Mouse (Mus musculus) small intestine, adult 2 months (tissue): Measurements from ENCODE around the gene Fkbp11. TPM values are rescaled to one million over a fixed set of nuclear protein-coding genes. Genes with fewer than 3 reads are reported as not detected.

Experiments used
- H3K27ac ChIP-seq: fragments of 200-500 bp; 2 replicates; pipeline ENCODE4 v1.5.1; 2012; ENCODE audit warnings: low read depth, low read length, control low read depth, inconsistent platforms; ENCODE audit not compliant: insufficient read depth
- H3K27me3 ChIP-seq: fragments of 200-500 bp; 2 replicates; pipeline ENCODE4 v1.6.1; 2012; ENCODE audit warnings: mild to moderate bottlenecking, moderate library complexity, low read length, inconsistent platforms; ENCODE audit not compliant: control insufficient read depth, insufficient read depth
- H3K36me3 ChIP-seq: fragments of 200-500 bp; 2 replicates; pipeline ENCODE4 v1.6.1; 2012; ENCODE audit warnings: mild to moderate bottlenecking, low read length, control low read depth, inconsistent platforms; ENCODE audit not compliant: control insufficient read depth, insufficient read depth
- H3K4me1 ChIP-seq: fragments of 200-500 bp; 2 replicates; pipeline ENCODE4 v1.6.1; 2012; ENCODE audit warnings: low read length, inconsistent platforms, mixed read lengths; ENCODE audit not compliant: control insufficient read depth, insufficient read depth, insufficient read length
- H3K4me3 ChIP-seq: fragments of 200-500 bp; 2 replicates; pipeline ENCODE4 v1.5.1; 2012; ENCODE audit warnings: low read depth, mild to moderate bottlenecking, control low read depth, inconsistent platforms, low read length, moderate library complexity
- CTCF ChIP-seq: fragments of 200-500 bp; IDR thresholded peaks from 2 replicates; pipeline ENCODE4 v1.5.1; 2012; ENCODE audit warnings: low read depth, mild to moderate bottlenecking, control low read depth, inconsistent platforms, low read length, moderate library complexity, mixed read lengths; ENCODE audit not compliant: insufficient replicate concordance, insufficient read length; ENCODE audit errors: extremely low read depth
- POLR2A ChIP-seq: fragments of 200-500 bp; IDR thresholded peaks from 2 replicates; pipeline ENCODE4 v1.6.1; 2012; ENCODE audit warnings: low read depth, mild to moderate bottlenecking, control low read depth, inconsistent platforms, low read length, moderate library complexity
- WGBS: fragments of 180-500 bp; shearing (Covaris S2); methylation state at CpG from one replicate; pipeline ENCODE4 v1.1.7; 2018; 5-methylcytosine and 5-hydroxymethylcytosine counted together
- polyA plus RNA-seq: library from polyadenylated mRNA; depleted of rRNA; stranded (reverse); fragments of >200 nt; gene quantifications from 2 replicates; pipeline ENCODE4 v1.2.3, GENCODE M21; 2012

Gene Fkbp11
- polyA plus RNA-seq, 1 experiment: 14.7 TPM

DNA sequence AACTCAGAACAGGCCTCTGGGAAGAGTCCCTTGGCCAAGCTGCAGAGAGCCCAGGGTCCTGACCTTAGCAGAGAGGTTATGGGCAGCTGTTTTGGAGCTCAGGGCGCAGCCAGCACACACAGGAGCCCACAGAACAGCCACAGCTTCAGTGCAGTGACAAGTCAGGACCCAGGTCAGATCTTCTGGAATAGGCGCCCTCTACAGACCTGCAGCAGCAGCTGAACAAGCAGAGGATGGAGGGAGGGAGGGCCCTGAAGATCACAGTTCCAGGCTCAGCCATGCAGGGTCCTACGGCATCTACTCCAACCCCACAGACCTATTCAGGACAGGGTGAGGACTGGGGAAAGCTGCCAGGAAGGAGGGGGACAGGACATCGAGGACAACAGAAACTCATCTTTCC is 10.8 kb upstream of the Fkbp11 start:
- no peaks in the 10 kb centered on the region for H3K4me1 ChIP-seq
- H3K27ac ChIP-seq: no peak overlapping the region
- TF ChIP-seq POLR2A (no peak), CTCF (no peak)
- no peaks in the 10 kb centered on the region for H3K27me3 ChIP-seq
- no peak overlapping the region for H3K4me3 ChIP-seq
- peaks cover 36% of the 10 kb centered on the region for H3K36me3 ChIP-seq
- 75% methylated on average over 4 of the region's 4 CpGs for WGBS

DNA sequence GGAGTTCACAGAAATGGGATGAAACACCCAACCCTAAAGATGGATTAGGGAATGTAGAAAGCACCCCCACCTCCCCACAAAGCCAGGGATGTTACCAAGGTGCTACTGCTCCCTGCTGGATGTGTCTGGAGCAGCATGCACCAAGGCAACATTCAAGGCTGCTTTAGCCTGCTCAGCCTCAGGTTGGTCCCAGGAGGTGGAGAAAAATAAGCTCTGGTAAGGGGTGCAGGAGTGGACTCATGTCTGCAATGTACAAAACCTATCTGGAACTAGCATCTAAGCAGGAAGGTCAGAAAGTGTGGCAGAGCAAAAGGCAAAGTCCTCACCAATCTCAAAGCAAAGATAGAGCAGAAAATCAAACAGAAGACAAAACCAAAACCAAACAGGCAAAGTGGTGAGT is 9.9 kb upstream of the Fkbp11 start:
- no peaks in the 10 kb centered on the region for H3K27me3 ChIP-seq
- no peaks in the 10 kb centered on the region for H3K4me1 ChIP-seq
- no peak overlapping the region for H3K4me3 ChIP-seq
- H3K27ac ChIP-seq: no peak overlapping the region
- TF ChIP-seq CTCF (peak; percentile 31; the same call in 1 of the 2 replicates), POLR2A (no peak)
- H3K36me3 ChIP-seq: peaks cover 36% of the 10 kb centered on the region

DNA sequence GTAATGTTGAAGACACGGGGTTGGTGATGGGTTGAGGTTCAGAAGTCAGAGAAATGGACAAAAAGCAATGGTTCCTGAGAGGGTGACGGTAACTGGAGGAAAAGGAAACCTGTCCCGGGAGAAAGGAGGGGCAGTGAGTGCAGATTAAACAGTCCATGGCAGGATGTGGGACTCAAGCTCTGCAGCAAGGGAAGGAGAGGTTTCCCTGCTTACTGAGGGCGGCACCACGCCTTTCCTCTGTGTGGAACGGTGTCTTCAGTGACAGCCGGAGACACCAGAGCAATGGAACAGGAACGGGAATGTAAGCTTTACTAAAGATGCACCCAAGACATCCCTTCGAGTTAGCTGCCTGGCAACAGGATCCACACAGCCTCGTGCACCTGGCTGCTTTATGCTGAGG is 8.5 kb upstream of the Fkbp11 start:
- 90% methylated on average over 10 of the region's 10 CpGs for WGBS
- Histone ChIP-seq H3K36me3 (peaks cover 33% of the 10 kb centered on the region), H3K27me3 (no peaks in the 10 kb centered on the region), H3K4me1 (no peaks in the 10 kb centered on the region), H3K27ac (no peak overlapping the region), H3K4me3 (no peak overlapping the region)
- TF ChIP-seq POLR2A (no peak), CTCF (no peak)

DNA sequence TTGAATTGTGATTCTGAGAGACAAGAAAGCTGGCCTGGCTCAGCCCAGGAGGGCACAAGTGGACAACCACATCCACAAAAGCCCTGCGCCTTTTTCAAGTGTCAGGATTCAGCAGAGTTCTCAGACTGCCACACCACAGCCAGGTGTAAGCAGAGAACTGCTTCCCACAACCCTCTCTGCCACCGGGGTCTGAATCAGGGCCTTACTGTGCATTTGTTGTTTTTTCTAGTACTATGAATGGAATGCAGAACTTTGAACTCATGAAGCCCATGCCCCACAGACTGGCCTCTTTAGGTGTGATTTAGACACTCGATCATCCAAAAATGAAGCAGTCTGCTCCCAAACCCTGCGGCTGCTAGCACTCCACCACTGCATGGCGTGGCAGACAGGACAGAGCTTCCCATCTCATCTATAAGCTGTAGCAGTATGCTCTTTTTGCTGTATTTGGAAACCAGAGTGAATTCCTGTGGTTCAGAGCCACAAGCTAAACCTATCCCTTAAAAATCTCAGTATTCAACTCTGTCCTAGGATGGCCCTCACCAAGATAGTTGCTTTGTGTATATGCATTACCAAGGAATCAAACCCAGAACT is 6.1 kb upstream of the Fkbp11 start:
- TF ChIP-seq POLR2A (no peak), CTCF (no peak)
- no peaks in the 10 kb centered on the region for H3K27me3 ChIP-seq
- H3K36me3 ChIP-seq: peaks cover 12% of the 10 kb centered on the region
- no peaks in the 10 kb centered on the region for H3K4me1 ChIP-seq
- H3K27ac ChIP-seq: no peak overlapping the region
- WGBS: 61% methylated on average over 5 of the region's 5 CpGs
- no peak overlapping the region for H3K4me3 ChIP-seq

DNA sequence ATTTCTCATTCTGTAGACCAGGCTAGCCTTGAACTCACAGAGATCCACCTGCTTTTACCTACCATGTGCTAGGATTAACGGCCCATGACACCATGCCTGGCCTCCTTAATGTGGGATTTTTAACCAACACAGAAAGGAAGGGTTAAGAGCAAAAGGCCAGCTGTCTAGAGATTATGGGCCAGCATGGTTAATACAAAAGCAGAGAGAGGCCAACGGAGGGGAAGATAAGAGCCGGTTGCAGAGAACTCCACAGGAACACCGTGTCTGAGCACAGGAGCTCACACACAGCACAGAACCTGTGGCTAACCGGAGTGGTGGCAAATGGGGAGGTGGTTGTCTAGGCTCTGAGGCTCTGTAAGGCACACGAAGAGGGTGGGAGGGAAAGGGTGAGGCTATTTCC is 5.4 kb upstream of the Fkbp11 start:
- WGBS: 28% methylated on average over 6 of the region's 6 CpGs
- Histone ChIP-seq H3K27ac (no peak overlapping the region), H3K36me3 (peaks cover 7% of the 10 kb centered on the region), H3K4me1 (0 out of 2 replicates have a peak, but pooled peaks cover under 1% of the 10 kb centered on the region), H3K4me3 (no peak overlapping the region), H3K27me3 (no peaks in the 10 kb centered on the region)
- TF ChIP-seq CTCF (no peak), POLR2A (no peak)

DNA sequence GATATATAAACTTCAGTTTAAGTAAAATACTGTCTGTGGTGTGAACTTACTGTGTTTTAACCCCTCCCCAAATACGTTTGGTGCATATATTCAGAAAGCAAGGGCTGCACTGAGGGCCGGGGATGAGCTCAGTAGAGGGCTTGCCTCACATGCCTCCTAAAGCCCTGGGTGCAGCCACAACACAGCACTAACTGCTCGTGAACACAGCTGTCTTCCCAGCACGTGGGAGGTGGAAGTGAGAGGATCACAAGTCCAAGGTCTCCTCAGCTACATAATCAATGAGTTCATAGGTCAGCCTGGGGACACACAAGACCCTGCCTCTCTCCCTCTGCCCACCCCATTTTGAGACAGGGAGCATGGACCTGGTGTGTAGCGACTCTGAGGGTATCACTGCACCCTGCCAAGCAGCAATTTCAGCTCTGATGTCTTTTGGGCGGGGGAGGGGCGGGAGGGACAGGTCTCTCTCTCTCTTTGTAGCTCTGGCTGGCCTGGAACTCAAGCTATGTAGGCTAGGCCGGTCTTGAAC is 4.1 kb upstream of the Fkbp11 start:
- Histone ChIP-seq H3K27me3 (no peaks in the 10 kb centered on the region), H3K4me3 (no peak overlapping the region), H3K36me3 (peaks cover 7% of the 10 kb centered on the region), H3K4me1 (peaks cover 12% of the 10 kb centered on the region), H3K27ac (no peak overlapping the region)
- WGBS: 50% methylated on average over 8 of the region's 8 CpGs
- no peak for TF ChIP-seq POLR2A
- TF ChIP-seq CTCF: no peak

DNA sequence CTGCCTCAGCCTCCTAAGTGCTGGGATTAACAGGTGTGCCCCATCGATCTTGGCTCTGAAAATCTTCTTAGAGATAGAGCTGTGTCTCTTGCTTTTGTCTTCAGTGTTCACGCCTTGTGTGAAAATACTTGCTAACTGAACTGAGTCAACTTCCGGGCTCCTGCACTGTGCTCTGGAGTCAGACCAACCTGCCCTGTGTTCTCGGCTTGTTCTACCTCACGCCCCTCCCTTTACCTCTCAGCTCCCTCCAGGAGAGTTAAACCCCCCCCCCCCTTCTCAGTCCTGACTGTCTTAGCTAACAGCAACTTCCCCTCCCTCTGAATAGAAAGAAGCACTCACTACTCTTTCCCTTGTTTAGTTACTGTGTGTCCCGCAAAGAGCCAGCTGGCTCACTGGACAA is 2.8 kb upstream of the Fkbp11 start:
- H3K4me1 ChIP-seq: peaks cover 12% of the 10 kb centered on the region
- H3K4me3 ChIP-seq: no peak overlapping the region
- H3K36me3 ChIP-seq: no peaks in the 10 kb centered on the region
- TF ChIP-seq CTCF (no peak), POLR2A (no peak)
- H3K27ac ChIP-seq: no peak overlapping the region
- no peaks in the 10 kb centered on the region for H3K27me3 ChIP-seq
- 69% methylated on average over 6 of the region's 6 CpGs for WGBS
